Mouse (Mus musculus) neural tube, embryonic 14.5 days (tissue): ENCODE measurements around the gene Rnf121. TPM values are rescaled to one million over a fixed set of nuclear protein-coding genes. Genes with fewer than 3 reads are reported as not detected.

Experiments
- ATAC-seq: fragments of 200-750 bp; cut with Nextera tagmentation; 2 replicates; pipeline ENCODE4 v1.8.0; 2017; ENCODE audit warnings: low read depth, mild to moderate bottlenecking, moderate TSS enrichment, moderate library complexity
- H3K27ac ChIP-seq: fragments of 300-500 bp; sonication (generic); 2 replicates; pipeline ENCODE4 v1.5.1; 2014; ENCODE audit warnings: low read depth, mild to moderate bottlenecking, control low read depth, low read length, moderate library complexity, mixed read lengths
- H3K27me3 ChIP-seq: fragments of 300-500 bp; sonication (generic); 2 replicates; pipeline ENCODE4 v1.6.1; 2014; ENCODE audit warnings: low read length; ENCODE audit not compliant: control insufficient read depth, insufficient read depth
- H3K36me3 ChIP-seq: fragments of 300-500 bp; sonication (generic); 2 replicates; pipeline ENCODE4 v1.6.1; 2014; ENCODE audit warnings: low read length, mixed read lengths; ENCODE audit not compliant: control insufficient read depth, insufficient read depth
- H3K4me1 ChIP-seq: fragments of 300-500 bp; sonication (generic); 2 replicates; pipeline ENCODE4 v1.6.1; 2014; ENCODE audit warnings: low read length; ENCODE audit not compliant: control insufficient read depth, insufficient read depth
- H3K4me2 ChIP-seq: fragments of 300-500 bp; sonication (generic); 2 replicates; pipeline ENCODE4 v1.6.1; 2014; ENCODE audit warnings: mild to moderate bottlenecking, low read depth, low read length, control low read depth
- H3K4me3 ChIP-seq: fragments of 300-500 bp; sonication (generic); 2 replicates; pipeline ENCODE4 v1.5.1; 2014; ENCODE audit warnings: low read depth, low read length, control low read depth, mixed read lengths
- H3K9ac ChIP-seq: fragments of 300-500 bp; sonication (generic); replicated peaks from 2 replicates; pipeline ENCODE4 v1.6.1; 2014; ENCODE audit warnings: low read depth, mild to moderate bottlenecking, control low read depth, low read length, mixed read lengths
- H3K9me3 ChIP-seq: fragments of 300-500 bp; sonication (generic); 2 replicates; pipeline ENCODE4 v1.6.1; 2016; ENCODE audit warnings: low read length; ENCODE audit not compliant: control insufficient read depth
- WGBS: fragments of 180-500 bp; shearing (Covaris S2); extraction: QIAGEN DNeasy Blood & Tissue Kit; methylation state at CpG from one replicate; pipeline ENCODE4 v1.1.7; 2014; 5-methylcytosine and 5-hydroxymethylcytosine counted together
- polyA plus RNA-seq: library from polyadenylated mRNA; unstranded; fragments of >200 nt; fragmentation: Nextera tagmentation; extraction: Ambion mirVana; gene quantifications from 2 replicates; pipeline ENCODE4 v1.2.1, GENCODE M21; 2014

Gene Rnf121
- polyA plus RNA-seq, 1 experiment from 2014 or later, result 31.3 TPM

GRCm38 (mm10) chr7:101970429-101970775, 94.9 kb downstream of the Rnf121 start:
- 0% methylated on average over 10 of the region's 17 CpGs for WGBS
- ATAC-seq, result peak; percentile 78
- H3K36me3 ChIP-seq, result no peaks in the 10 kb centered on the region

GRCm38 (mm10) chr7:101969694-101970428, 95.4 kb downstream of the Rnf121 start:
- H3K4me2 ChIP-seq, result peak overlapping the region; percentile 75
- H3K36me3 ChIP-seq, result no peaks in the 10 kb centered on the region
- no peaks in the 10 kb centered on the region for H3K27me3 ChIP-seq
- under 1% methylated on average over 45 of the region's 53 CpGs for WGBS
- peak overlapping the region; percentile 74 for H3K4me3 ChIP-seq
- peak; percentile 92 for ATAC-seq
- H3K9me3 ChIP-seq, result no peaks in the 10 kb centered on the region
- peaks cover 18% of the 10 kb centered on the region for H3K4me1 ChIP-seq
- peak overlapping the region; percentile 99 for H3K27ac ChIP-seq
- peak overlapping the region; percentile 96 for H3K9ac ChIP-seq

More at GRCm38 (mm10) chr7:101970429-101970775, 94.9 kb downstream of the Rnf121 start:
- peak overlapping the region; percentile 74 for H3K4me3 ChIP-seq
- peak overlapping the region; percentile 96 for H3K9ac ChIP-seq
- H3K4me1 ChIP-seq, result peaks cover 18% of the 10 kb centered on the region
- no peaks in the 10 kb centered on the region for H3K9me3 ChIP-seq
- H3K4me2 ChIP-seq, result peak overlapping the region; percentile 75
- peak overlapping the region; percentile 99 for H3K27ac ChIP-seq
- no peaks in the 10 kb centered on the region for H3K27me3 ChIP-seq

Other genes with a start within 250 kb of the Rnf121 start
- gene Phox2a, start 247.2 kb downstream of the Rnf121 start, polyA plus RNA-seq, result 1.8 and 2.4 TPM in 2 replicates
- 6.6 and 9.3 TPM in 2 replicates for gene Inppl1, start 227.2 kb downstream of the Rnf121 start, polyA plus RNA-seq
- 3.5 TPM in 1 of 2 replicates, not detected in the other for gene Folr2, start 208.3 kb downstream of the Rnf121 start, polyA plus RNA-seq
- gene Anapc15, start 201.8 kb downstream of the Rnf121 start, polyA plus RNA-seq, result 61.0 and 77.4 TPM in 2 replicates
- 1.1 and 1.4 TPM in 2 replicates for gene Folr1, start 194.7 kb downstream of the Rnf121 start, polyA plus RNA-seq
- 134 and 147 TPM in 2 replicates for gene Lamtor1, start 159.6 kb downstream of the Rnf121 start, polyA plus RNA-seq
- gene Tomt, start 159.1 kb downstream of the Rnf121 start, polyA plus RNA-seq, result 0.25 and 0.31 TPM in 2 replicates
- gene Lrrc51, start 131.6 kb downstream of the Rnf121 start, polyA plus RNA-seq, result 7.2 and 8.3 TPM in 2 replicates
- 52.4 and 54.0 TPM in 2 replicates for gene Numa1, start 131.4 kb downstream of the Rnf121 start, polyA plus RNA-seq
- gene Il18bp, start 46.8 kb downstream of the Rnf121 start, polyA plus RNA-seq, result 3.5 and 4.7 TPM in 2 replicates
- gene Xndc1, start within 50 bp of the Rnf121 start, polyA plus RNA-seq, result 20.3 and 22.0 TPM in 2 replicates
- 0.98 and 1.5 TPM in 2 replicates for gene Xntrpc, start 244 bp upstream of the Rnf121 start, polyA plus RNA-seq
- not detected in 2 replicates for gene Trpc2, start 17.6 kb upstream of the Rnf121 start, polyA plus RNA-seq
- 0.50 and 0.58 TPM in 2 replicates for gene Art1, start 36.3 kb upstream of the Rnf121 start, polyA plus RNA-seq
- gene Art5, start 44.0 kb upstream of the Rnf121 start, polyA plus RNA-seq, result 0.13 TPM in 1 of 2 replicates, not detected in the other
- 0.21 TPM in 1 of 2 replicates, not detected in the other for gene Chrna10, start 51.4 kb upstream of the Rnf121 start, polyA plus RNA-seq
- gene Nup98, start 144.7 kb upstream of the Rnf121 start, polyA plus RNA-seq, result 26.8 and 29.0 TPM in 2 replicates
- 57.4 and 59.2 TPM in 2 replicates for gene Pgap2, start 144.7 kb upstream of the Rnf121 start, polyA plus RNA-seq
- gene Rhog, start 190.6 kb upstream of the Rnf121 start, polyA plus RNA-seq, result 11.4 and 19.4 TPM in 2 replicates
- gene Stim1, start 202.3 kb upstream of the Rnf121 start, polyA plus RNA-seq, result 12.1 and 17.5 TPM in 2 replicates